Mouse (Mus musculus) lung, postnatal 0 days (tissue): Measurements from ENCODE around the gene Cd81. TPM values are rescaled to one million over a fixed set of nuclear protein-coding genes. Genes with fewer than 3 reads are reported as not detected.

ENCODE experiments used
- ATAC-seq: fragments of 200-750 bp; cut with Nextera tagmentation; 2 replicates; pipeline ENCODE4 v1.8.0; 2017; ENCODE audit warnings: moderate library complexity
- DNase-seq: peaks from one replicate; pipeline ENCODE4 v3.0.0-alpha.2; 2016; ENCODE audit warnings: low spot score
- H3K27ac ChIP-seq: fragments of 300-500 bp; sonication (generic); 2 replicates; pipeline ENCODE4 v1.5.1; 2014; ENCODE audit warnings: antibody characterized with exemption, mild to moderate bottlenecking, low read length, mixed read lengths
- H3K27me3 ChIP-seq: fragments of 300-500 bp; sonication (generic); replicated peaks from 2 replicates; pipeline ENCODE4 v1.6.1; 2014; ENCODE audit warnings: low read length, mixed read lengths; ENCODE audit not compliant: insufficient read depth
- H3K36me3 ChIP-seq: fragments of 300-500 bp; sonication (generic); 2 replicates; pipeline ENCODE4 v1.6.1; 2014; ENCODE audit warnings: low read length, mixed read lengths; ENCODE audit not compliant: insufficient read depth
- H3K4me1 ChIP-seq: fragments of 300-500 bp; sonication (generic); 2 replicates; pipeline ENCODE4 v1.6.1; 2014; ENCODE audit warnings: antibody characterized with exemption, low read depth, low read length, mixed read lengths; ENCODE audit not compliant: insufficient read depth
- H3K4me2 ChIP-seq: fragments of 300-500 bp; sonication (generic); replicated peaks from 2 replicates; pipeline ENCODE4 v1.6.1; 2014; ENCODE audit warnings: low read depth, mild to moderate bottlenecking, low read length, moderate library complexity, mixed read lengths
- H3K4me3 ChIP-seq: fragments of 300-500 bp; sonication (generic); 2 replicates; pipeline ENCODE4 v1.5.1; 2014; ENCODE audit warnings: low read depth, low read length
- H3K9ac ChIP-seq: fragments of 300-500 bp; sonication (generic); replicated peaks from 2 replicates; pipeline ENCODE4 v1.6.1; 2014; ENCODE audit warnings: low read depth, mild to moderate bottlenecking
- H3K9me3 ChIP-seq: fragments of 300-500 bp; sonication (generic); 2 replicates; pipeline ENCODE4 v1.6.1; 2016; ENCODE audit warnings: low read length, mixed read lengths
- CTCF ChIP-seq: IDR thresholded peaks from 2 replicates; pipeline ENCODE4 v1.5.1; 2016; ENCODE audit warnings: antibody characterized with exemption, mild to moderate bottlenecking
- EP300 ChIP-seq: IDR thresholded peaks from 2 replicates; pipeline ENCODE4 v1.6.1; 2016; ENCODE audit warnings: antibody characterized with exemption, mild to moderate bottlenecking, control low read depth
- WGBS: fragments of 180-500 bp; shearing (Covaris S2); extraction: QIAGEN DNeasy Blood & Tissue Kit; methylation state at CpG from one replicate; pipeline ENCODE4 v1.1.7; 2014; 5-methylcytosine and 5-hydroxymethylcytosine counted together
- polyA plus RNA-seq: library from polyadenylated mRNA; unstranded; fragments of >200 nt; fragmentation: Nextera tagmentation; extraction: Ambion mirVana; gene quantifications from 2 replicates; pipeline ENCODE4 v1.2.1, GENCODE M21; 2015

Gene Cd81
- polyA plus RNA-seq, 1 experiment from 2014 or later: 747 TPM

GRCm38 (mm10) chr7:143037306-143037705, 15.2 kb upstream of the Cd81 start:
- Histone ChIP-seq H3K27me3 (no peaks in the 10 kb centered on the region), H3K36me3 (no peaks in the 10 kb centered on the region), H3K9ac (no peak overlapping the region), H3K4me2 (no peak overlapping the region), H3K9me3 (no peaks in the 10 kb centered on the region), H3K27ac (no peak overlapping the region), H3K4me1 (peaks cover 11% of the 10 kb centered on the region; the same call in 1 of the 2 replicates), H3K4me3 (no peak overlapping the region)
- no peak for TF ChIP-seq EP300
- no peak for TF ChIP-seq CTCF
- 93% methylated on average over 4 of the region's 4 CpGs for WGBS
- DNase-seq (no peak), ATAC-seq (no peak)

GRCm38 (mm10) chr7:143038174-143038931, 14.2 kb upstream of the Cd81 start:
- 83% methylated on average over 3 of the region's 3 CpGs for WGBS
- DNase-seq (no peak), ATAC-seq (no peak)
- Histone ChIP-seq H3K4me2 (no peak overlapping the region), H3K9me3 (no peaks in the 10 kb centered on the region), H3K9ac (no peak overlapping the region), H3K27me3 (no peaks in the 10 kb centered on the region), H3K36me3 (no peaks in the 10 kb centered on the region), H3K4me1 (peaks cover 14% of the 10 kb centered on the region; the same call in 1 of the 2 replicates), H3K27ac (no peak overlapping the region), H3K4me3 (no peak overlapping the region)
- TF ChIP-seq CTCF: no peak
- no peak for TF ChIP-seq EP300

- no peaks in the 10 kb centered on the region for H3K9me3 ChIP-seq
- ATAC-seq (no peak), DNase-seq (no peak)
- no peak overlapping the region for H3K9ac ChIP-seq
- no peak overlapping the region for H3K4me2 ChIP-seq
- H3K4me1 ChIP-seq: peaks cover 14% of the 10 kb centered on the region; the same call in 1 of the 2 replicates
- H3K4me3 ChIP-seq: no peak overlapping the region
- WGBS: 88% methylated on average over 3 of the region's 3 CpGs
- H3K36me3 ChIP-seq: no peaks in the 10 kb centered on the region
- H3K27me3 ChIP-seq: no peaks in the 10 kb centered on the region
- H3K27ac ChIP-seq: no peak overlapping the region
- TF ChIP-seq EP300 (no peak), CTCF (no peak)
These were observed 12.0 kb upstream of the Cd81 start for GRCm38 (mm10) chr7:143040561-143040960.

- peak overlapping the region; percentile 73 for H3K27ac ChIP-seq
- H3K9me3 ChIP-seq: no peaks in the 10 kb centered on the region
- H3K36me3 ChIP-seq: no peaks in the 10 kb centered on the region
- H3K27me3 ChIP-seq: no peaks in the 10 kb centered on the region
- H3K4me2 ChIP-seq: no peak overlapping the region
- H3K9ac ChIP-seq: no peak overlapping the region
- ATAC-seq (peak; percentile 22; the same call in 1 of the 2 replicates), DNase-seq (peak; percentile 48)
- H3K4me1 ChIP-seq: peaks cover 14% of the 10 kb centered on the region; the same call in 1 of the 2 replicates
- TF ChIP-seq CTCF (no peak), EP300 (no peak)
- WGBS: 37% methylated on average over 3 of the region's 3 CpGs
- no peak overlapping the region for H3K4me3 ChIP-seq
These were observed 11.3 kb upstream of the Cd81 start for GRCm38 (mm10) chr7:143041138-143041822.

GRCm38 (mm10) chr7:143042089-143042488, 10.4 kb upstream of the Cd81 start:
- no peaks in the 10 kb centered on the region for H3K36me3 ChIP-seq
- H3K27me3 ChIP-seq: no peaks in the 10 kb centered on the region
- peak overlapping the region; percentile 73 for H3K27ac ChIP-seq
- WGBS: 33% methylated on average over 3 of the region's 3 CpGs
- no peak overlapping the region for H3K9ac ChIP-seq
- peak; percentile 77 for DNase-seq
- peak; percentile 80 for ATAC-seq
- H3K4me3 ChIP-seq: no peak overlapping the region
- TF ChIP-seq EP300: no peak
- TF ChIP-seq CTCF: no peak
- no peak overlapping the region for H3K4me2 ChIP-seq
- no peaks in the 10 kb centered on the region for H3K9me3 ChIP-seq
- peaks cover 14% of the 10 kb centered on the region; the same call in 1 of the 2 replicates for H3K4me1 ChIP-seq

GRCm38 (mm10) chr7:143042897-143043300, 9.6 kb upstream of the Cd81 start:
- no peak overlapping the region for H3K4me3 ChIP-seq
- no peaks in the 10 kb centered on the region for H3K27me3 ChIP-seq
- H3K27ac ChIP-seq: peak overlapping the region; percentile 73
- no peak overlapping the region for H3K4me2 ChIP-seq
- TF ChIP-seq CTCF: no peak
- TF ChIP-seq EP300: no peak
- no peaks in the 10 kb centered on the region for H3K9me3 ChIP-seq
- H3K36me3 ChIP-seq: no peaks in the 10 kb centered on the region
- DNase-seq: peak; percentile 43
- H3K9ac ChIP-seq: no peak overlapping the region
- 72% methylated on average over 3 of the region's 3 CpGs for WGBS
- peak; percentile 13 for ATAC-seq
- H3K4me1 ChIP-seq: peaks cover 14% of the 10 kb centered on the region; the same call in 1 of the 2 replicates
